Mouse (Mus musculus) thymus, adult 2 months (tissue): ENCODE measurements at regions not wholly inside any gene's neighbourhood (a gene's known extent, or its start where the extent isn't known, plus 50 kb on each side); places are given as distances from the start of the nearest gene placed in this dataset.

Experiments
- DNase-seq: peaks from one replicate; pipeline ENCODE4 v3.0.0; 2021
- H3K27ac ChIP-seq: fragments of 200-500 bp; 2 replicates; pipeline ENCODE4 v1.5.1; 2012; ENCODE audit warnings: low read length, control low read depth; ENCODE audit not compliant: control insufficient read depth, insufficient read depth
- H3K27me3 ChIP-seq: fragments of 200-500 bp; 2 replicates; pipeline ENCODE4 v1.6.1; 2012; ENCODE audit warnings: mild to moderate bottlenecking, low read length, moderate library complexity, mixed read lengths; ENCODE audit not compliant: control insufficient read depth, insufficient read depth
- H3K36me3 ChIP-seq: fragments of 200-500 bp; 2 replicates; pipeline ENCODE4 v1.6.1; 2012; ENCODE audit warnings: mild to moderate bottlenecking, low read length, moderate library complexity; ENCODE audit not compliant: control insufficient read depth, insufficient read depth
- H3K4me1 ChIP-seq: fragments of 200-500 bp; replicated peaks from 2 replicates; pipeline ENCODE4 v1.6.1; 2012; ENCODE audit warnings: low read length; ENCODE audit not compliant: control insufficient read depth, insufficient read depth
- H3K4me3 ChIP-seq: fragments of 200-500 bp; 2 replicates; pipeline ENCODE4 v1.5.1; 2012; ENCODE audit warnings: mild to moderate bottlenecking, low read length, control low read depth, moderate library complexity; ENCODE audit not compliant: control insufficient read depth, insufficient read depth
- CTCF ChIP-seq: fragments of 200-500 bp; IDR thresholded peaks from 2 replicates; pipeline ENCODE4 v1.5.1; 2012; ENCODE audit warnings: mild to moderate bottlenecking, control low read depth, low read length, moderate library complexity, borderline replicate concordance; ENCODE audit not compliant: control insufficient read depth, poor library complexity, insufficient read depth; ENCODE audit errors: extremely low read depth
- POLR2A ChIP-seq: fragments of 200-500 bp; IDR thresholded peaks from 2 replicates; pipeline ENCODE4 v1.6.1; 2012; ENCODE audit warnings: mild to moderate bottlenecking, low read length, control low read depth, moderate library complexity; ENCODE audit not compliant: control insufficient read depth, poor library complexity, insufficient read depth; ENCODE audit errors: extremely low read depth
- WGBS: fragments of 180-500 bp; shearing (Covaris S2); methylation state at CpG from one replicate; pipeline ENCODE4 v1.1.7; 2018; 5-methylcytosine and 5-hydroxymethylcytosine counted together

DNA sequence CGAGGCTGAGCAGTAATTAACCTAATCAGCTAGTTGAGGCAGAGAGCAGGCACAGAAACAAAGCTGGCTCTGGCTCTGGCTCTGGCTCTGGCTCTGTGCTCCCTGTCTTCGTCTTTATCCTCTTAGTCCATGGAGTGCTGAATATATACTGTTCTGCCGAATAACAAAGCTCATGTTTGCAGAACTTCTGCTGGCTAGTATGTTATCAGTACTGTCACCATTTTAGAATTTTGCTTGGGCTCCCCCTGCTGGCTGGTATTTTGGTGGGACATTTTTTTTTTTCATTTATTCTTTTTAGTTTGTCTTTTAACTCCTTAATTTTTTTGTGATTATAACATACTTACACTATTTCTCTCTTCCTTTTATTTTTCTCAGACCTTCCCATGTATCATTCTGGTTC is 77.8 kb upstream of the Slc39a10 start:
- Histone ChIP-seq H3K4me1 (no peaks in the 10 kb centered on the region), H3K27ac (no peak overlapping the region), H3K36me3 (no peaks in the 10 kb centered on the region), H3K27me3 (no peaks in the 10 kb centered on the region), H3K4me3 (no peak overlapping the region)
- 41% methylated on average over 3 of the region's 3 CpGs for WGBS
- TF ChIP-seq CTCF, result no peak
- TF ChIP-seq POLR2A, result no peak
- DNase-seq, result peak; percentile 32

DNA sequence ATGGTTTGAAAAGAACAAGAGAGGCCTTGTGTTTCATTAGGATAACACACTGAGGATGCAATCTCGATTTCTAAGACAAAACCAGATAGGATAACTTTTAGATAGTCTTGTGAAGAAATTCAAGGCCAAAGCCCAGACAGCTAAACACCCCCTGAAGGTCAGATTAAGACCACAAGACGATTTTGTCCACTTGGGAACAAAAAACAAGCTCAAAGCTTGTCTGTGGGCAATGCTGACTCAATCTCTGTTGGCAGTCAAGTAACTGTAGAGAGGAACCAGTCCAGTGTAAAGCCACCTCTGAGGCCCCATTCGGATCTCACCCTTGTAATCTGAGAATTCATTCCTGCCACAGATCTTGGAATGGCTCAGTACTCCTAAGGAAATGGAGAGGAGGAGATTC is 75.7 kb upstream of the Slc39a10 start:
- Histone ChIP-seq H3K36me3 (no peaks in the 10 kb centered on the region), H3K4me1 (no peaks in the 10 kb centered on the region), H3K27me3 (no peaks in the 10 kb centered on the region), H3K27ac (no peak overlapping the region), H3K4me3 (no peak overlapping the region)
- no peak for DNase-seq
- no peak for TF ChIP-seq CTCF
- 80% methylated on average over 3 of the region's 3 CpGs for WGBS

DNA sequence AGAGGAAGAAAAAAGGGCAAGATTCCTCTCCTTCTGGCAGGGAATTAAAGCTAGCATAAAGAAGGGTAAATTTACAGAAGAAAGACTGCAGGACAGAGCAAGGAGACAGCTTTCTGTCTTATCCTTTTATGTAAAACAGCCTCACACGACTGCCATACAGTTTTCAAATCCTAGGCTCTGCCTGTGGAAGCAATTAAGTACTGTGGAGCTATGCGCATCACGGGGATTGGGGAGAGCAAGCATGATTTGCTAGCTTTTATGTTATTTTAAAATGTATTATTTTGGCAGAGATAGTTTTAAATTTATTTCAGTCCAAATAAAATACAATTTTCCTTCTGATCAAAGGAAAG is 74.2 kb upstream of the Slc39a10 start:
- no peak overlapping the region for H3K27ac ChIP-seq
- no peaks in the 10 kb centered on the region for H3K27me3 ChIP-seq
- no peaks in the 10 kb centered on the region for H3K4me1 ChIP-seq
- 93% methylated on average over 3 of the region's 3 CpGs for WGBS
- H3K4me3 ChIP-seq, result no peak overlapping the region
- no peak for TF ChIP-seq CTCF
- TF ChIP-seq POLR2A, result no peak
- DNase-seq, result no peak
- no peaks in the 10 kb centered on the region for H3K36me3 ChIP-seq

DNA sequence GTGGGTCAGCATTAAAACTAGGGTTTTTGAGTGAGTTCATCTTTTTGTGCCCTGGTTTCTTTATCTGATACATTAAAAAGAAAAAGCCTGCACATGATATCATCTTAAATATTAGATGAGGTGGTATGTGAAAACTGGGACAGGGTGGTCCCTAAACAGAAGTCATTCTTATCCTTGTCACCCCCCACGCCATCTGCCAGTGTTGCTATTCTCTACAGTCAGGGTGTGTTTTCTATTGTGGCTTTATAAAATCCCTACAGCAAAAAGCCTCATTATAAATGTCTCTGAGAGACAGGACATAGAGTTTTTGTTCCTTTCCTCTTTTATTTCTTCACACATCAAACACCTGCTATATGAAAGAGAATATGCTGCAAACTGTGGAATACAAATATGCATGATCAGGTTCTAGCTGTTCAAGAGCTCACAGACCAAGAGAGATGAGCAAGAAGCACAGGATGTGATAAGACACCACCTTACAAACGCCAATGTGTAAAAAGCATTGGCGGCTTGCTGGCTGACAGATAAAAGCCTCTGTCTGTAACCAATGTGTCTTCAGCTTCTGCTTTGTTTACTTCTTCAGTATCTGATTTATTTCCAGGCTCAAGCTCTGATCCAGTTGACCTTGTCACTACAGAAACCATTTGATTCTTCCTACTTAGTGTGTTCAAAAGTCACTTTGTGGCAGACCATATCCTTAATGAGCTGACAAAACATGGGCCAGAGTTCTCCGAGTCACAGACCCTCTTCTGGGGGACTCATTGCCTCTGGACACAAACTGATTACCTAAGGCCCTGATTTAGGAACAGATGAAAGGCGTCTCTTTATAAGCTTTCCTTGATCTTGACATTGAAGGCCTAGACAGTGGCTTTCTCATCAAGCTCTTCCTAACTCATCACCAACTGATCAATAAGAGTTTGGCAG is 73.6 kb upstream of the Slc39a10 start:
- TF ChIP-seq POLR2A, result no peak
- TF ChIP-seq CTCF, result no peak
- 76% methylated on average over 5 of the region's 5 CpGs for WGBS

GRCm38 (mm10) chr1:46963973-46964727 is 71.5 kb upstream of the Slc39a10 start:
- Histone ChIP-seq H3K4me3 (no peak overlapping the region), H3K27ac (no peak overlapping the region), H3K27me3 (no peaks in the 10 kb centered on the region), H3K36me3 (no peaks in the 10 kb centered on the region), H3K4me1 (no peaks in the 10 kb centered on the region)
- 86% methylated on average over 5 of the region's 5 CpGs for WGBS
- TF ChIP-seq POLR2A, result no peak
- no peak for TF ChIP-seq CTCF
- DNase-seq, result no peak

More for the DNA sequence above, 73.6 kb upstream of the Slc39a10 start:
- no peak overlapping the region for H3K27ac ChIP-seq
- H3K27me3 ChIP-seq, result no peaks in the 10 kb centered on the region
- no peak overlapping the region for H3K4me3 ChIP-seq
- no peak for DNase-seq
- no peaks in the 10 kb centered on the region for H3K36me3 ChIP-seq
- H3K4me1 ChIP-seq, result no peaks in the 10 kb centered on the region
